Mouse (Mus musculus): ENCODE data around the gene Atp6v1g1. TPM values are rescaled to one million over a fixed set of nuclear protein-coding genes. Genes with fewer than 3 reads are reported as not detected.

Atp6v1g1 gene
- total RNA-seq, 2 experiments from 2014 or later: 150 to 161 TPM

DNA sequence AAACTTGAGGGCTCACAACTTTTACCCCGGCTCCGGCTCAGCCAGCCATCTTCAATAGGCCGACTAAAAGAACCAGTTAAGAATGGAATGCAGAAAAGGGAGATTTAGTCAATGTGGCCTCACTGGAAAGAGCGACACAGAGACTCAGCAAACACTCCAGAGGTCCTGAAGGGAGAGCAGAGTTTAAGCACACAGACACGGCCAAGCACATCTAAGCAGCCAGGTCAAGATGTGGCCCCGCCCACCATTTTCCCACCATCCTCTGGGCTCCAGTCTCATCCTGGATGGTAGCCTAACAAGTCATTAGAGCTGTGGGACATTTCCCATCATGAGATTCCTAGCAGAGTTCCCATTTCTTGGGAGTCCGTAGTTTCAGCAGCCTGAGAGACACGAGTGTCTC lies 24.8 kb downstream of the Atp6v1g1 start:
- DNase-seq: no peak

DNA sequence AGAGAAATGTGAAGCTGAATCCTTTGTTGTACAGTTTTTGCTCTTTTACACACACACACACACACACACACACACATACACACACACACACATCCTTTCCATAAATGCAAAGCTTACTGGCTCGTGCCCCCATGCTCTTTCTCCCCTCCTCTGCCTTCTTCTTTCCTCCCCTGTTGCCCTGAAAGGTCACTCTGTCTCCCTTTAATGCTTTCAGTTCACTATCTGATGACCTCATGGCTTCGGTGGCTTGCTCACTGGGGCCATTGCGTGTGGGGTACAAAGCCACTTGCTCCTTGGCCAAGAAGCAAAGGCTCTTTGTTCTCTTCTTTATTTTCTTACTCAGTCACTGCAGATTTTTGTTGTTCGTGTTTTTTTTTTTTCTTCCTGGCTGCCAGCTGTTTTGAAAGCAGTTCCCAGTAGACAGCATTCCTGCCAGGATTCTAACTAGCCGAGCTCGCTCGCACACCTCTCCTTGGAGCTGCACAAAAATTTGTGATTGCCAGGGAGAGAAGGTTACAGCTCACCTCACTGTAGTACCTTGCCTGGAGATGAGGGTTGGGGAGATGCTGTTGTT lies 25.7 kb downstream of the Atp6v1g1 start:
- no peak for DNase-seq
- intact Hi-C loops (cut with DNase I): no loop called here

More for the DNA sequence above, 24.8 kb downstream of the Atp6v1g1 start:
- intact Hi-C loops (cut with DNase I): no loop called here

DNA sequence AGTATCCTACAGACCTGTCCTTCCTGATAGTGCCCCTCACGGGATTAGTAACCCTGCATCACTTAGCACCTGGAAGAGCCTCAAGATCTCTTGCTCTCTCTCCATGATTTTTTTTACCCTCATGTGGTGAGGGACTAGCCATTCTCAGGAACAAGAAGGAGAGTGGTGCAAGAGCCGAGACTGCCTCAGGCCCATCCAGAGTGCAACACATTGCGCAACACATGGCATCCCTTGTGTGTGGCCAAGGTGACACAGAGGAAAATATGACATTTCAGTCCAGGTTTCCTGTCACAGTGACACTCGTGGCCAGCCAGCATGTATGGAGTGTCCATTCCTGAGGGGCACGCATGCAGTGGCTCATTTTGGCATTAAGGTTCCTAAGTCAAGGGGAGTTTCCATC lies 28.0 kb downstream of the Atp6v1g1 start:
- no peak for DNase-seq
- intact Hi-C loops (cut with DNase I): no loop called here

DNA sequence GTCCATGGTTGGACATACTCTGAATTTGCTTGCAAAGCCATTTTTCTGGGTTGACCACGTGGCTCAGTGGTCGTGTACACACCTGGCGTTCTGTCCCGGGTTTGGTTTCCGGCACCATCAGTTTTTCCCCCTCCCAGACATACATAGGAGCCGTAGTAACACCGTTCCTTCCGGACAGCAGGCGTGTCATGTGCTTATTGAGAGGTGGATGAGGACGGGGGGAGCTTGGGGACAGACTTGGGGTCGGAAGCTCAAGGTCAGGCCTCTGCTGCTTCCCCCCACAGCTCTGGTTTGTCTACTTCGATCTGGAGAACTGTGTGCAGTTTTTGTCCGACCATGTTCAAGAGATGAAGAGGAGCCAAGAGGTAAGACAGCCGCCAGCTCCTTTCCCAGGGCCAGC lies 35.1 kb downstream of the Atp6v1g1 start:
- intact Hi-C loops (cut with DNase I): no loop called here
- DNase-seq: no peak

DNA sequence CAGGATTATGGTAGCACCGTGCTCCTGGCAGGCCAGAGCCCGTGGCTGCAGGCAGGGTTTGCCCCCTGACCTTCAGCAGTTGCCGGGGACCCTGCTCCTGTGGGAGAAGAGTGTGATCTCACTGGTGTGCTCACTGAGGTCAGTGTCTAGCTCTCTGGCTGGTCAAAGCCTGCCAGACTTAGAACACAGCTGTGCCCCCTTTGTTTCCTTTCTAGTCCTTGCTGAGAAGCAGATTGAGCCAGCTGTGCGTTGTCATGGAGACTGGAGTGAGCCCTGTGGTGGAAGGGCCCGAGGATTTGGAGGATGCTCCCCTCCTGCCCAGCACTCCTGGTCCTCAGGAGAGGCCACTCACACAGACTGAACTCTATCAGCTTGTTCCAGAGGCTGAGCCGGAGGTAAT lies 35.5 kb downstream of the Atp6v1g1 start:
- intact Hi-C loops (cut with DNase I): no loop called here
- DNase-seq: no peak

DNA sequence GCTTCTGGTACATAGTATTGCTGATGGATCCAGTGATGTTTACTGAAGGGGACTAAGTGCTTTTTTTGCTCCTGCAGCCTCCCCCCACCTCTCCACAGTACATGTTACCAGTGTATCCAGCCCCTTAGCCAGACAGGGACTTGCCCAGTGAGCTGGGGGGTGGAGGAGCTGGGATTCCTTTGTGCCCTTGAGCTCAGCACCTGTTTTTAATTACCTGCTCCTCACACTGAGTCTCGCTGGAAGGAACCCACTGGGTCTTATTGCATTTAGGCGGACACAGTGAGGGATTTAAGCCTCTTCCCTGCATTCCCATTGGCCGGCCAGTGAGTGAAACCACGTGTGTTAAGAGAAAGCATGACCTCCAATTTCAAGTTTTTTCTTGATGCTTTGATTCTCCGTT lies 38.0 kb downstream of the Atp6v1g1 start:
- no peak for DNase-seq
- intact Hi-C loops (cut with DNase I): no loop called here

DNA sequence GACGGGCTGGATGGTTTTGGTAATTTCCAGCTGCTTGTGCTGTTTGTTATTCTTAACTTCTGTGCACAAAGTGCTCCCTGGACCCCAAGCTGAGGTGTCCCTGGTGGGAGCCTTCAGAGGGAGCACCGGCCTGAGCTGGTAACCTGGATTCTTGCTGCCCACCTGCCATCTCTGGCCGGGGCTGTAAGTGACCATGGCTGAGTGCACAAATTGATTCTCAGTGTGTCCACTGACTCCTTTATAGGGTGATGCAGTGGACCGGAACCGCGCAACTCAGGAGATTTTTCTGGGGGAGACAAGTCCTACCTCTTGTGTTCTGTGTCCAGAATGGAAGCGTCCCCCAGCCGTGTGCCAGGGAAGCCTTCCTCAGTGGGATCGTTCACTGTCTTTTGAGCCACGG lies 40.6 kb downstream of the Atp6v1g1 start:
- intact Hi-C loops (cut with DNase I): no loop called here
- no peak for DNase-seq

DNA sequence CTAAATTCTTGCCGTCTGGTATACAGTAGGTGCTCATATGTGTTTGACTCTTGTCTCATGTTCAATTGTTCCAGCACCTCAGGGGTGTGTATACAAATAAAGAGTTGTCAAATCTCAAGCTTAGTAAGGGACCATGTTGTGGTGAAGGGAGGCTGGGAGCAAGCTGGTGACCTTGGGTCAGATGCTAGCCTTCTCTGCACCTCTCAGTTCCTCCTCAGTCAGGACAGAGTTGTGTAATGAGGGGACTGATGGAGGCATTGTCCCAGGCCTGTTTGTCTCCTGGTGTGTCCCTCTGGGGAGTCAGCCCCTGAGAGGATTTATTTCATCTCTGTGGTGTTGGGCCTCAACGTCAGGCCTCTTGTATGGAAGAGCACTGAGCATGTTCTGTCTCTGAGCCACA lies 41.7 kb downstream of the Atp6v1g1 start:
- no peak for DNase-seq
- intact Hi-C loops (cut with DNase I): no loop called here

DNA sequence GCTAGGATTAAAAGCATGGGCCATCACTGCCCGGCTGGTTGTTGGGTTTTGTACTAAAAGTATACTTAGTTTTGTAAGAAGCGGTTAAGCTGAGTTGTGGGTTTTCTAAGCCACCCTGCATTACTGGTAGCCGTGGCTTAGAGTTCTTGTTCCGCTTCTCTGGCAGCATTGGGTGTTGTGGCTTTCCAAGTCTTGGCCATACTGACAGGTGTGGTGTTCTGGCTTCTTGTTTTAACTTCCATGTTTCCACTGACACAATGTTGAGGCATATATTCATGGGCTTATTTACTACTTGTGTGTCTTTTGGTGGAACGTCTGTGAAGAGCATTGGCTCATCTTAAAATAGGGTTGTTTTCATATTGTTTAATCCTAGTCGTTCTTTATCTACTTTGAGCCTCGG lies 45.4 kb downstream of the Atp6v1g1 start:
- DNase-seq: no peak
- intact Hi-C loops (cut with DNase I): no loop called here

DNA sequence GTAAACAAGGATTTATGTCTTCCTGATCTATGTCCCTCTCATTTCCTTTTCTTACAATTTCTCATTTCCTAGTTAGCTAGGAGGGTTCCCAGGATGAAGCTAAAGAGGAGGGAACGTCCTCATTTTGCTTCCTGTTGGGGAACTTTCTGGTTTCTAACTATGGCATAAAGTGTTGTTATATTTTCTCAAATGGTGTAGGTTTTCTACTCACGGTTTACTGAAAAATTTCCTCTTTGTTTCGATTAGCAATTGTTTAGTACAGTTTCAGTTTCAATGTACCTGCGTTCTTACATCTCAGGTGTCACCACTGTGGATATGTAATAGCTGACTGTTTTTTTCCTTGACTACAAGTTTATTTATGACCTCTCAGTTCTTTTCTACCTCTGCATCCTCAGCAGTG lies 46.0 kb downstream of the Atp6v1g1 start:
- no peak for DNase-seq
- intact Hi-C loops (cut with DNase I): no loop called here

DNA sequence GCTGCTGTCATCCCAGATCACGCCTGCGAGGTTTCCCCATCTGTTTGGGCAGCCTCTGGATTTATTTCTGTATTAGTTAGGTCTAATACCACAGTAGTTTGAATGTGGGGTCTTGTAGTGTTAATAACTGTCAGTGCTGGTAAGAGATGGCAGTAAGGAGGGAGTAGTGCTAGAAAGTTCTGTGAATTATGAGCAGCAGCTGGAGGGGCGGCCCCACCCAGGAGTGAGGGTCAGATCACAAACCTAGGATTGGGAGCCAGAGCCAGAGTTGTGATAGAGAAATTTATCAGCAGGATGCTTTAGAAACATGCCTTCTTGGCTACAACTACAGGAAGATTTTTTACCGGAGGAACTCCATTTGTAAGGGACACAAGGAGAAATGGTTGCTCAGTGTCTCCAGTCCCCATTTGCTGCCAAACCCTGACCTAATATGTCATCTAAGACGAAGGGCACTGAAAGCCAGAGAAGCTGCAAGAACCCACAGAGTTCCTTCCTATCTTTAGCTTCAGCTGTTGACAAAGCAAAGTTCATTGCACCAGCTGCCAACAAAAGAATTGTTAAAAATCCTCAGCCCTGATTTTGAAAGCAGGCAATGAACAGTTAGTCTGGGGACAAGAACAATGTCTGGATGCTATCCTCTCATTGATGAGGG lies 50.0 kb downstream of the Atp6v1g1 start:
- peak; percentile 20 to 25 for DNase-seq
- intact Hi-C loops (cut with DNase I): no loop called here

DNA sequence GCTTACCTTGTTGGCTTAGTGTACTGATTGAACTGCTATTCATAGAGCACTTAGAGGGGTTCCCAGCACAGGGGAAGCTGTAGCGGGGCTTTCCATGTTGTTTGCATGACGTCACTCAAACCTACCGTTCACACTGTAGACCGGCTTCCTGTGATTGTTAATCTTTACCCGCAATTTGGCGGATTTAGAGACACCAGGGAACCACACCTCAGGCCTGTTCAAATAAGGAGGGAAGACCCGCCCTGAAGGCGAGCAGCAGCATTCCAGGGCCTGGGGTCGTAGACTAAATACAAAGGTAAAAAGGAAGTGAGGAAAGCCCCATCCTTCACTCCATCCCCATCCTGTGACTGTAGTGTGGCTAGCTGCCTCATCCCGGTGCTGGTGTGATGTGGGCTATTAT lies 50.7 kb downstream of the Atp6v1g1 start:
- no peak for DNase-seq
- intact Hi-C loops (cut with DNase I): no loop called here

DNA sequence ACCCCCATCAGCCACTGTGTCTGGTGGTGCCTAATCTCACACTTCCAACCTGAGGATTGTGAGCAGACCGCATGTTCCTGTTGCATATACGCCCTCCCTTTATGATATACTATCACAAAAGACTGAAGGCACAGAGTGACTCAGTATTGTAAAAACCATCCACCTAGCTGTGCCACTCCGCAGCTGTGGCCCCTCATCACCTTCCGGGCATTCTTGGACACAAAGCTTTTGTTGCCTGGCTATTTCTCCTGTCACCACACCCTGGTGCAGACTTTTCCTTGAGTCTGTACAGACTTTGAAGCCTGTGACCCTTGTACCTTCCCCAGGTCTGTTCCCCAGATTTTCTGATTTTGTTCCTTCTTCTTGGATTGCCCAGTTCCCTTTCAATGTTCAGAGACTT lies 51.4 kb downstream of the Atp6v1g1 start:
- DNase-seq: no peak
- intact Hi-C loops (cut with DNase I): no loop called here

Other genes starting within 250 kb of the Atp6v1g1 start
- gene Orm1, start 200.2 kb upstream of the Atp6v1g1 start, total RNA-seq (2021): 1 to 10 TPM in 1 of 2 experiments, not detected in 1; 1.5 TPM
- 1 to 10 TPM; 2.0 to 2.1 TPM for gene Orm3, start 188.6 kb upstream of the Atp6v1g1 start, total RNA-seq (2021)
- not detected for gene Orm2, start 182.3 kb upstream of the Atp6v1g1 start, total RNA-seq (2021)
- gene Akna, start 141.4 kb upstream of the Atp6v1g1 start, total RNA-seq (2021): 1 to 10 TPM; 3.6 to 4.0 TPM
- gene Whrn, start 48.8 kb upstream of the Atp6v1g1 start, total RNA-seq (2021): 10 to 100 TPM; 26.3 to 33.2 TPM
- 10 to 100 TPM in 1 of 2 experiments, 1 to 10 TPM in 1; 8.4 to 12.2 TPM for gene Tmem268, start 14.0 kb downstream of the Atp6v1g1 start, total RNA-seq (2021)
- not detected for gene Gm11213, start 60.5 kb downstream of the Atp6v1g1 start, total RNA-seq (2021)
- gene Tex48, start 77.7 kb downstream of the Atp6v1g1 start, total RNA-seq (2021): not detected
- not detected for gene Gm11214, start 118.6 kb downstream of the Atp6v1g1 start, total RNA-seq (2021)
- gene Tnfsf15, start 200.3 kb downstream of the Atp6v1g1 start, total RNA-seq (2021): not detected